Mouse (Mus musculus) liver, postnatal 0 days (tissue): ENCODE data around the gene Ogfr. TPM values are rescaled to one million over a fixed set of nuclear protein-coding genes. Genes with fewer than 3 reads are reported as not detected.
A peak's percentile ranks its signal among the peaks of the same experiment; 100 is the strongest.

Source experiments
- ATAC-seq: fragments of 200-750 bp; cut with Nextera tagmentation; 2 replicates; pipeline ENCODE4 v1.8.0; 2017; ENCODE audit warnings: mild to moderate bottlenecking, moderate library complexity
- DNase-seq: peaks from one replicate; pipeline ENCODE4 v3.0.0-alpha.2; 2016
- H3K27ac ChIP-seq: fragments of 300-500 bp; sonication (generic); 2 replicates; pipeline ENCODE4 v1.5.1; 2014; ENCODE audit warnings: antibody characterized with exemption, moderate library complexity, mild to moderate bottlenecking, low read depth
- H3K27me3 ChIP-seq: fragments of 300-500 bp; sonication (generic); 2 replicates; pipeline ENCODE4 v1.6.1; 2014; ENCODE audit warnings: low read length, control low read depth, mixed read lengths; ENCODE audit not compliant: insufficient read depth
- H3K36me3 ChIP-seq: fragments of 300-500 bp; sonication (generic); replicated peaks from 2 replicates; pipeline ENCODE4 v1.6.1; 2014; ENCODE audit warnings: mild to moderate bottlenecking, control low read depth, low read length, moderate library complexity, mixed read lengths; ENCODE audit not compliant: insufficient read depth
- H3K4me1 ChIP-seq: fragments of 300-500 bp; sonication (generic); 2 replicates; pipeline ENCODE4 v1.6.1; 2014; ENCODE audit warnings: antibody characterized with exemption, mild to moderate bottlenecking, control low read depth; ENCODE audit not compliant: insufficient read depth
- H3K4me2 ChIP-seq: fragments of 300-500 bp; sonication (generic); 2 replicates; pipeline ENCODE4 v1.6.1; 2014; ENCODE audit warnings: low read depth, mild to moderate bottlenecking, low read length, moderate library complexity, mixed read lengths
- H3K4me3 ChIP-seq: fragments of 300-500 bp; sonication (generic); 2 replicates; pipeline ENCODE4 v1.5.1; 2014; ENCODE audit warnings: low read depth, low read length
- H3K9ac ChIP-seq: fragments of 300-500 bp; sonication (generic); replicated peaks from 2 replicates; pipeline ENCODE4 v1.6.1; 2014; ENCODE audit warnings: mild to moderate bottlenecking, moderate library complexity
- H3K9me3 ChIP-seq: fragments of 300-500 bp; sonication (generic); 2 replicates; pipeline ENCODE4 v1.6.1; 2016; ENCODE audit warnings: mild to moderate bottlenecking, control low read depth, low read length, mixed read lengths
- CTCF ChIP-seq: sonication (generic); IDR thresholded peaks from 2 replicates; pipeline ENCODE4 v1.5.1; 2016; ENCODE audit warnings: antibody characterized with exemption, low read depth
- EP300 ChIP-seq: IDR thresholded peaks from 2 replicates; pipeline ENCODE4 v1.6.1; 2016; ENCODE audit warnings: antibody characterized with exemption, low read depth, mild to moderate bottlenecking
- WGBS: fragments of 180-500 bp; shearing (Covaris S2); extraction: QIAGEN DNeasy Blood & Tissue Kit; methylation state at CpG from one replicate; pipeline ENCODE4 v1.1.7; 2014; ENCODE audit not compliant: insufficient replicate concordance; 5-methylcytosine and 5-hydroxymethylcytosine counted together
- polyA plus RNA-seq: library from polyadenylated mRNA; unstranded; fragments of >200 nt; fragmentation: Nextera tagmentation; extraction: Ambion mirVana; gene quantifications from 2 replicates; pipeline ENCODE4 v1.2.1, GENCODE M21; 2015

Gene Ogfr
- polyA plus RNA-seq, 1 experiment from 2014 or later = 22.7 TPM

DNA sequence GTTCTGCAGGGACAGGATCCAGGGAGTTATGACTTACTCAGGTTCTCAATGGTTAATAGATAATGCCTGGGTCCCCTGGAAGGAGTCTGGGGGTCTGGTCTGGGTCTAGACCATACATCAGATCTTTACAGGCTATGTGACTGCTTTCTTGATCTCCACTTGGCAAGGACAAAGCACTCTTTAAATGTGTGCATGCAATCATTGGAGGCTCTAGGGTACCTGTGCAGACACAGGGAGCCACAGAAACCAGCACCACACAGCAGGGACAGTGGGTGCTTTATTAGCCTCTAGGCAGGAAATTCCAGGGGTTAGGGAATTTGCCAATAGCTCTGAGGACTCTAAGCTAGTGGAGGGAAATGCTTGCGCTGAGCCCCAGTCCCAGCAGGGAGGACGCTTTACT is 22.8 kb downstream of the Ogfr start:
- Histone ChIP-seq H3K4me2 (no peak overlapping the region), H3K9ac (no peak overlapping the region), H3K9me3 (no peaks in the 10 kb centered on the region), H3K36me3 (no peaks in the 10 kb centered on the region), H3K27ac (no peak overlapping the region), H3K27me3 (no peaks in the 10 kb centered on the region), H3K4me1 (peaks cover 5% of the 10 kb centered on the region; the same call in 1 of the 2 replicates), H3K4me3 (no peak overlapping the region)
- 66% methylated on average over 2 of the region's 2 CpGs for WGBS
- TF ChIP-seq EP300 (no peak), CTCF (no peak)
- DNase-seq (no peak), ATAC-seq (no peak)

DNA sequence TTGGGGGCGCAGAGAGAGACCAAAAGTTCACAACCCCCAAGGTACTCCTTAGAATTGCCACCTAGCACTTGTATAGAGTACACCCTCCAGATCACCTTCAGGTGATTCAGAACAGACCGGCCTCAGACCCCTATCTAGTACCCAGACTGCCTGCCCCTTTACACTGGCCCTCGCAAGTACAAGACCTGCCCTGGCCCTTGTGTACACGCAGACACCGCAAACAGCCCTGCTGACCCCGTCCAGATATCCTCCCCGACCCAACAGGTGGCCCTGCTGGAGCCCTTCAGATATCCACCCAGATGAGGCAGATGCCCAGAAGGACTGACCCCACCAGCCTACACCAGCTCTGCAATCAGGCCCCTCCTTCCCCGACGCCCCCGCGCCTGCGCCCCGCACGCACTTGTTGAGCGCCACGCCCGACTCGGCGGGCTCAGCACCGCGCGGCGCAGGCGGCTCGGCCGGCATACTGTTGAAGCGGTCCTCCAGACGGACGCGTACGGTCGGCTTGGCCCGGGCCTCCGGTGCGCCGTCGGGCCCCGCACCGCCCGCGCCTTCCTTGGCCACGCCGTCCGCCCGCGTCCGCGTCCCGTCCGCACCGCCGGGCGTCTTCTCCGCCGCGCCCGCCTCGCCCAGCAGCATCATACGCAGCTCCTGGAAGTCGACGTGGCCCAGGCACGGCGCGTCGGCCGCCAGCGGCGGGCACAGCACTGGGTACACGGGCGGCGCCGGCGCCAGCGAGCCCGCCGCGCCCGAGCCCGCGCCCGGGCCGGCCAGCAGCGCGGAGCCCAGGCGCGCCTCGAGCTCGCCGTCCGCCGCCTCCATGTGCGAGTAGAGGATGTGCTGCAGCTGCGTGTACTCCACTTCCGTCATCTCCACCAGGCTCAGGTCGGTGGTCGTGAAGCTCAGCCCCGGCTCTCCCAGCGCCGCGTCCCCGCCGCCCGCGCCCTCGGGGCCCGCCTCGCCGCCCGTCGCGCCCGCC is 52.8 kb downstream of the Ogfr start:
- no peak overlapping the region for H3K27ac ChIP-seq
- no peaks in the 10 kb centered on the region for H3K4me1 ChIP-seq
- H3K4me2 ChIP-seq = peak overlapping the region; percentile 18
- WGBS = 7% methylated on average over 61 of the region's 112 CpGs
- H3K9me3 ChIP-seq = peaks cover 14% of the 10 kb centered on the region
- peaks cover 28% of the 10 kb centered on the region for H3K27me3 ChIP-seq
- TF ChIP-seq CTCF (no peak), EP300 (no peak)
- peak overlapping the region; percentile 4; the same call in 1 of the 2 replicates for H3K4me3 ChIP-seq
- H3K36me3 ChIP-seq = no peaks in the 10 kb centered on the region
- DNase-seq (no peak), ATAC-seq (peak; percentile 65; the same call in 1 of the 2 replicates)
- H3K9ac ChIP-seq = no peak overlapping the region

DNA sequence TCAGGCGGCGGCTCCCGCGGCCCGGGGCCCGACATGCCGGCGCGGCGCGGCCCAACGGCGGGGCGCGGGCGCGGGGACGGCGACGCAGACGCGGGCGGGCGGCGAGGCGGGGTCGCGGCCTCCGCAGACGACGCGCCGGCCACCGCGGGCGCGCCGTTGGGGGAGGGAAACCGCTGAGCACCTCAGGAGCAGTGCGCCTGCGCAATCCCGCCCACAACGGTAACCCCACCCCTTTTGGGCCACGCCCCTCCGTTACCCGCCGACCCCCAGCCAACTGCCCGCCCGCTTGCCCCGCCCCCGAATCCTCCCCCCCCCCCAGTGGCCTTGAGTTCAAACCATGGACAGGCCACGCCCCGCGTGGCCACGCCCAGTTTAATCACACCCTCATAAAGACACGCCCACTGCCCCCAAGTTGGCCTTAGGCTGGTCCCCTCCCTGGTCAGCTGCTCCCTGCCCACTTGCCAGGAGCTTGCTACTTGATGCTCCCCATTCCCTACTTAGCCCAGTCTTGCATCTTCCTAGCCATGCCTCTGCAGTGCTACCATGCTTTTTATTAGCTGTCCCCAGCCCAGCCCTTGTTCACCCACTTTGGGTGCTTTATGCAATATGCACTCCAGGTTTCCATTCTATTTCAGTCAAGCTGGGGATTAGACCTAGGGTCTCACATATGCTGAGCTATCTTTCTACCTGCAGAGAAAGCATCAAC is 53.7 kb downstream of the Ogfr start, which contains the start of gene Tcfl5:
Gene Tcfl5 (minus strand): TSS at position 154 of the 706 bp plus-strand sequence.
- H3K4me3 ChIP-seq = peak within 1 kb of the TSS; percentile 4; the same call in 1 of the 2 replicates
- no peak within 1 kb of the TSS for H3K9ac ChIP-seq
- TF ChIP-seq EP300 = no peak
- no peak for TF ChIP-seq CTCF
- peak within 1 kb of the TSS; percentile 18 for H3K4me2 ChIP-seq
- WGBS = 14% methylated on average over 17 of the region's 56 CpGs
- no peaks in the 10 kb centered on the region for H3K4me1 ChIP-seq
- peaks cover 28% of the 10 kb centered on the region for H3K27me3 ChIP-seq
- H3K9me3 ChIP-seq = peaks cover 14% of the 10 kb centered on the region
- no peaks in the 10 kb centered on the region for H3K36me3 ChIP-seq
- DNase-seq (peak; percentile 28), ATAC-seq (no peak)
- H3K27ac ChIP-seq = no peak within 1 kb of the TSS

DNA sequence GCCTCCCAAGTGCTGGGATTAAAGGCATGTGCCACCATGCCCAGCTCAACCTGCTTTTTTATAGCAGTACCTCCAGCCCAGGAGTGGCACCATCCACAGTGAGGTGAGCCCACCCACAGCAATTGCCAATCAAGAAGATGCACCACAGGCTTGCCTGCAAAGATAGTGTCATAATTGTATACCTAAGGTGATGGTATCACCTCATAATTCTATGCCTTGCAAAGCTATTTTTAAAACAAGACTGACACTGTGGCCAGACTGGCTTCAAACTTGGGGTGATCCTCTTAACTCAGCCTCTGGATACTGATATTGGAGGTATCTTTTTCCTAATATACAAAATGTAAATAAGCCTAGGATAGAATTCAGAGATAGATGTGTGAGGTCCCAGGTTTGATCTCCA is 54.6 kb downstream of the Ogfr start:
- DNase-seq (no peak), ATAC-seq (no peak)
- Histone ChIP-seq H3K27ac (no peak overlapping the region), H3K4me1 (no peaks in the 10 kb centered on the region), H3K9ac (no peak overlapping the region), H3K27me3 (peaks cover 28% of the 10 kb centered on the region), H3K4me3 (no peak overlapping the region), H3K4me2 (no peak overlapping the region), H3K9me3 (peaks cover 14% of the 10 kb centered on the region), H3K36me3 (no peaks in the 10 kb centered on the region)
- no peak for TF ChIP-seq CTCF
- no peak for TF ChIP-seq EP300

Other genes starting within 250 kb of the Ogfr start
- 0.86 and 0.91 TPM in 2 replicates for gene Slco4a1, start 133.0 kb upstream of the Ogfr start, polyA plus RNA-seq
- not detected in 2 replicates for gene Ntsr1, start 89.3 kb upstream of the Ogfr start, polyA plus RNA-seq
- gene Mrgbp, start 7.9 kb upstream of the Ogfr start, polyA plus RNA-seq = 7.3 and 7.5 TPM in 2 replicates
- gene Col9a3, start 8.5 kb downstream of the Ogfr start, polyA plus RNA-seq = 0.41 and 0.63 TPM in 2 replicates
- gene Tcfl5, start 53.5 kb downstream of the Ogfr start, polyA plus RNA-seq = not detected in 2 replicates
- gene Dido1, start 120.8 kb downstream of the Ogfr start, polyA plus RNA-seq = 6.5 and 8.7 TPM in 2 replicates
- gene Gid8, start 120.9 kb downstream of the Ogfr start, polyA plus RNA-seq = 68.2 and 71.3 TPM in 2 replicates
- gene Slc17a9, start 136.0 kb downstream of the Ogfr start, polyA plus RNA-seq = 5.2 and 6.0 TPM in 2 replicates
- not detected in 2 replicates for gene Bhlhe23, start 187.7 kb downstream of the Ogfr start, polyA plus RNA-seq